Mouse (Mus musculus) stomach, embryonic 16.5 days (tissue): ENCODE measurements at regions not wholly inside any gene's neighbourhood (a gene's known extent, or its start where the extent isn't known, plus 50 kb on each side); places are given as distances from the start of the nearest gene placed in this dataset.
"Not testable (repeated sequence)": the region's sequence is repeated elsewhere in the genome, so short reads cannot be mapped to it uniquely, and the experiment has no call there.

Experiments used
- ATAC-seq: fragments of 200-750 bp; cut with Nextera tagmentation; 2 replicates; pipeline ENCODE4 v1.8.0; 2017; ENCODE audit warnings: moderate number of reproducible peaks, moderate TSS enrichment; ENCODE audit not compliant: insufficient read depth, low FRiP score
- H3K27ac ChIP-seq: fragments of 300-500 bp; sonication (generic); 2 replicates; pipeline ENCODE4 v1.5.1; 2014; ENCODE audit warnings: low read length
- H3K27me3 ChIP-seq: fragments of 300-500 bp; sonication (generic); 2 replicates; pipeline ENCODE4 v1.6.1; 2014; ENCODE audit warnings: low read length, control low read depth, mixed read lengths; ENCODE audit not compliant: control insufficient read depth, insufficient read depth
- H3K36me3 ChIP-seq: fragments of 300-500 bp; sonication (generic); 2 replicates; pipeline ENCODE4 v1.6.1; 2014; ENCODE audit warnings: low read length; ENCODE audit not compliant: control insufficient read depth, insufficient read depth
- H3K4me1 ChIP-seq: fragments of 300-500 bp; sonication (generic); 2 replicates; pipeline ENCODE4 v1.6.1; 2014; ENCODE audit warnings: low read length, control low read depth, mixed read lengths; ENCODE audit not compliant: control insufficient read depth, insufficient read depth
- H3K4me2 ChIP-seq: fragments of 300-500 bp; sonication (generic); 2 replicates; pipeline ENCODE4 v1.6.1; 2014; ENCODE audit warnings: low read depth, low read length, mixed read lengths
- H3K4me3 ChIP-seq: fragments of 300-500 bp; sonication (generic); replicated peaks from 2 replicates; pipeline ENCODE4 v1.5.1; 2014; ENCODE audit warnings: mild to moderate bottlenecking, low read length
- H3K9ac ChIP-seq: fragments of 300-500 bp; sonication (generic); 2 replicates; pipeline ENCODE4 v1.6.1; 2014; ENCODE audit warnings: low read length
- H3K9me3 ChIP-seq: fragments of 300-500 bp; sonication (generic); replicated peaks from 2 replicates; pipeline ENCODE4 v1.6.1; 2016; ENCODE audit warnings: low read length, control low read depth; ENCODE audit not compliant: control insufficient read depth
- WGBS: fragments of 180-500 bp; shearing (Covaris S2); extraction: QIAGEN DNeasy Blood & Tissue Kit; methylation state at CpG from one replicate; pipeline ENCODE4 v1.1.7; 2014; 5-methylcytosine and 5-hydroxymethylcytosine counted together

- not testable (repeated sequence) for H3K4me2 ChIP-seq, H3K36me3 ChIP-seq, H3K4me1 ChIP-seq, H3K27me3 ChIP-seq, ATAC-seq, H3K4me3 ChIP-seq, H3K27ac ChIP-seq, H3K9ac ChIP-seq
- 83% methylated on average over 8 of the region's 8 CpGs for WGBS
- H3K9me3 ChIP-seq, result peaks cover 36% of the 10 kb centered on the region
These were observed 59.0 kb upstream of the Btbd35f25 start for GRCm38 (mm10) chrX:31775937-31776336.

GRCm38 (mm10) chrX:31775255-31775654 is 58.3 kb upstream of the Btbd35f25 start:
- 84% methylated on average over 3 of the region's 3 CpGs for WGBS
- 0 out of 2 replicates have a peak, but pooled peaks have one; percentile 48 for ATAC-seq
- Histone ChIP-seq H3K9me3 (peaks cover 37% of the 10 kb centered on the region), H3K27me3 (no peaks in the 10 kb centered on the region), H3K4me1 (no peaks in the 10 kb centered on the region), H3K36me3 (no peaks in the 10 kb centered on the region), H3K4me3 (no peak overlapping the region), H3K9ac (no peak overlapping the region), H3K27ac (no peak overlapping the region), H3K4me2 (no peak overlapping the region)
